Mouse (Mus musculus): ENCODE data around the gene Hoxb6. TPM values are rescaled to one million over a fixed set of nuclear protein-coding genes. Genes with fewer than 3 reads are reported as not detected.

The Hoxb6 gene
- total RNA-seq, 2 experiments from 2014 or later: not detected

DNA sequence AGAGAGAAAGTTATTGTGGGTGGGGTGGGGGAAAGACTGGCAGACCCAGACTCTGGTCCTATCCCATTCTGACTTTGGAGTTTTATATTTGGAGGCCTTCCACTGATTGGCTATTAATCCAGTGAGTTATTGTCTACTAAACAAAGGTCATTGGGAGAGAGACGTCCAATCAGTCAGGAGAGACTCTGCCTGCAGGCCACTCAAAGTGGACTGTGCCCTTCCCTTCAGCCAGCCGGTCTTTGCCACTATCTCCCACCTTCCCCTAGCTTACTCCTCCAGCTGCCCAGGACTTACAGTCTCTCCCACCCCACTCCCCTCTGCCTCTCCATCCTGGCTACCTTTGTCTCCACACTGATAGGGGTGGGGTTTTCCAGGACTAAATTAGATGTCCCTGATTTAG lies 44.3 kb downstream of the Hoxb6 start:
- DNase-seq: no peak

DNA sequence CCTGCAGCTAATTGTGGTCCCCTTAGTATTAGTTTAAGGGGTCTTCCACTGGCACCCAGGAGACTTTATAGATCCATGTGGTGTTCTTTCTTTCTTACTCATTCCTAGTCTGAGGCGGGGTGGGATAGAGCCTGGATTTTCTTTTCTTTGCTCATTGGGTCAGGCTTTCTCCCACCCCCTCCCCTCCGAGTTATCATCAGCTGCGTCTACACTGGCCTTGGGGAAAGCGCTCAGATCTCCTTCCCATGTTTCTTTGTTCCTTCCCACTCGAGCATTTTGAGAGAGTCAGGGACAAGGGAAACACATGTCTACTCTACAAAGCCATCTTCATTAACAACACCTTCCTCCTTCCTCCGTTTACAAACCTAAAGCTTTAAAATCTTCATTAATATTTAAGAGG lies 44.8 kb downstream of the Hoxb6 start:
- DNase-seq: no peak

DNA sequence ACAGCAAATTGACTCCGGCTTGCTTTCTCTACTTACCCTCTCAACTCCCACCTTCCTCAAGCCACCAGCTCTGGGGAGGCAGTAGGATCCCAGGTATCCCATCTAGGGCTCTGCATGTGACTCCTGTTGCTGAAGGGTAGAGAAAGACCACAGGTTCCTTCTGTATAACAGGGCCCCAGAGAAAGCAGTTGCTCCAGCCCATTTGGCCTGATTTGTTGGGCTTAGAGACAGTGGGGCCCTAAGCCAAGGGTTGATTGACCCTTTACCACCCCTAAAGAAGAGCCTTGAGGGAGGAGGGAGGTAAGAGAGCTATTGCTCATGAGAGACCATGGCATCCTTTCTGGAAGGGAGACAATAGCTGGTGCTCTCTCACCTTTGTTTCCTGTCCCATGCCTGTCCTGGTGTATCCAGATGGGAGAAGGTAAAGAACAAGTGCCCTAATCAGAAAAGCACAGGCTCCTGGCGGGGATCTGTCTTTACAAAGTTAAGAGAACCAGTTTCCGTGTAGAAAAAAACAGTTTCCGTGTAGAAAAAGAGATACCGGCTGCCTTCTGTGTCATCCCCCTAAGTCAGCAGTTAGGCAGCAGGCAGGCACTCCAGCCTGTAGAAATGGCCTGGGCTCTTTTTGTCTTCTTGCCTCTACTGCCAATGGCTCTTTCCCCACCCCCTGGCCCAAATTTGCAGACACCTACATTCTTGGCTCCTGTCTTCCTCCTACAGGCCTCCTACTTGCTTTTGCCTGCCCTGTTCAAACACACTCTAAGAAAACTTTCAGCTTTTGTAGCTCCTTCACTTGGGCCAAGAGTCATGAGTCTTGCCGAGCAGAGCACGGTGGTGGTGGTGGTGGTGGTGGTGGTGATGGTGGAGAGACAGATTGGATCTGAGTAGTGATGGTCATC lies 46.9 kb downstream of the Hoxb6 start:
- DNase-seq: no peak

DNA sequence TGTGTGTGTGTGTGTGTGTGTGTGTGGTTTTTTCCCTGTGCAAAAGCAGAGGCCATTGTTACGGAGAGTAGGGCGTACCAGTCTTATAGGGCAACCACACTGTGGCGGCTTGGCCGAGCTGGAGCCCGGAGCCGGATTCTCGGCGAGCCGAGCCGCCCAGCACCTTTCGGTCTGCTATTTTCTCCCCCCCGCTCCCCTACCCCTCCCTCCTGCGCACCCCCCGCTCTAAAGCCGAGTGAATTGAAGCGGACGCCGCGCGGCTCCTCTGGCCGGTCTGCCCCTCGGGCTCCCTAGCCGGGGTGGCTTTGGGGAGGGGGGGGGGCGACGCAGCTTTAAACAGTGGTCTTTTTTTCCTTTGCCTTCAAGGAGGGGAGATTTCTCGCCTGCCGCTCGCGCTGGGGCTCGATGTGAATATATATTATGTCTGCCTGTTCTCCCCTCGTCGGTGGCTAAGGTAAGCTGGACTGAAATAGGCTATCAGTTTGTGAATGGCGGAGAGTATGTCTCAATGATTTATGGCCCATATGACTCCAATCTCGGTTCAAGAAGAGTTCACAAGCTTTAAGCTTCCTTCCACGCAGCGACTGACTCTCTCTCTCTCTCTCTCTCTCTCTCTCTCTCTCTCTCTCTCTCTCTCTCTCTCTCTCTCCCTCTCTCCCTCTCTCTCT lies 48.6 kb downstream of the Hoxb6 start:
- no peak for DNase-seq

DNA sequence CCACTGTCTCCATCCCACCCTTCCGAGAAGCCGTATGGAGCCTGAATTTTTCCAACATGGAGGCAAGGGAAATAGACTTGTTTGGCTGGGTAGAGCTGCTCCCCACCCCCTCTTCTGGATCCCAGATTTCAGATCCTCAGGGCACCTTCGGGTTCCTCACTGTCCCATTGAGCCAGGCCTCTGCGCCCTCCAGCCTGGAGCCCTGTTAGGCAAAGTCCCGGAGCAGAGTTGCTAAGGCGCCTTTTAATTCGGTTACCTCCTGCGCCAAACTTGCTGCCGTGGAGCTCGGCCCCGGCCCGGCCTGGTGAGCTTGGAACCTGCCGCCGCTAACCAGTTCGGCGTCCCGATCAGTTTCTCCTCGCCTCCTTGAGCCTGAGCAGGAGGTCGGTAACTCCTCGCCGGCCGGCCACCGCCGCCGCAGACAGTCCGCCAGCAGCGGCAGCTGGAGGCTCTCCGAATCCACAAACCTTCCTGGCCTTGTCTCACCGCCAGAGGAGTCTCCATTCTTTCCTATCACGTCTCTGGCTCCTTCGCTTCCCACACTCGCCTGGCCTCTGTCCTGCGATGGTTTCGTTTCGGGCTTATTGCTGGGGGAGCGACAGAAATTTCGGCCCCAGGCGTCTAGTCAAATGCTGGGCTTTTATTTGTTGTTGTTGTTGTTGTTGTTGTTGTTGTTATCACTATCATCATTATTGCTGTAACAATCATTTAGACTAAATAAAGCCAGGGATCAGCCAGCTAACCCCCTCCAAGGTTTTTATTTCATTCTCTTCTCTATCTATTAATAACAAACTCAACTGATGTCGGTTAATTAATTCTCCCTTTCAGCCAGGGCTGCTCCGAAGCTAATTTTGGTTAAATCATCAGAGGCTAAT lies 49.7 kb downstream of the Hoxb6 start:
- DNase-seq: no peak

DNA sequence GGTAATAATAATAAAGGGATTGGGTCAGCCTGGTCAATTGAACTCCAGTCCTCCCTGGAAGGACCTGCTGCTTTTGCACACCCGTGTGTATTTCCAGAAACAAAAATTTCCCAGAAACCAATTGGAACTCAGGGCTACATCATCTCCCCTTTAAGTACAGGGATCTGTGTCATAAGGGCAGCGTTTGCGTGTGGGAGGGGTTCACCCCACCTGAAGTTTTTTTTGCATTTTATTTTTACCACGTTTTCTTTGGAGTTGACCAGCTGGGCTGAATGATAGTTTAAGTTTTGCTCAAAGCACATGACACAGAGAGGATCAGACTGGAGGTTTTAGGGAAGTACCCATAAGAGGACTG lies 50.3 kb downstream of the Hoxb6 start:
- no peak for DNase-seq

DNA sequence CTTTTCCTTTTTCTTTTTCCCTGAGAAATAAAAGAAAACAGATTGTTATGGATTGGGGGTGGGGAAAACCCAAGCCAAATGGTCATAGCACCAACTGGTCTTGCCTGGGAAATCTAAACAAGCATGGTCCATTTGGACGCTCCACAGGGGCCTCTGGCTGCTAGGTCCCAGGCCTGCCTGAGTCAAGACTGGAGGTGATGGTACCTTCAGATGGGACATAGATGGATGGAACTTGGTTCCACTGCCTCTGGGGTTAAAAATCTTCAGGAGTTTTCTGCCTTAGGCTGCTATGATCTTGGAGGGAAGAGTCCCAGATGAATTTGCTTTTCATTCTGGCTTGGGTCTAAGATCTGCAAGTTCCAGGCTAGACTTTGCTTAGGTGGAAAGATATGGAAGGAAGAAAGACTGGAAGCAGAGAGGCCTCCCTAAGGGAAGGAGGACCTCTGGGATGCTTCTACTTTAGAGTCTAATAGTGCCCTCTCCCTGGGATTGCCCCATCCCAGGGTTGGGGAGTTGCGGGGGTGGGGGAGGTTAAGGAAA lies 51.0 kb downstream of the Hoxb6 start:
- DNase-seq: no peak

DNA sequence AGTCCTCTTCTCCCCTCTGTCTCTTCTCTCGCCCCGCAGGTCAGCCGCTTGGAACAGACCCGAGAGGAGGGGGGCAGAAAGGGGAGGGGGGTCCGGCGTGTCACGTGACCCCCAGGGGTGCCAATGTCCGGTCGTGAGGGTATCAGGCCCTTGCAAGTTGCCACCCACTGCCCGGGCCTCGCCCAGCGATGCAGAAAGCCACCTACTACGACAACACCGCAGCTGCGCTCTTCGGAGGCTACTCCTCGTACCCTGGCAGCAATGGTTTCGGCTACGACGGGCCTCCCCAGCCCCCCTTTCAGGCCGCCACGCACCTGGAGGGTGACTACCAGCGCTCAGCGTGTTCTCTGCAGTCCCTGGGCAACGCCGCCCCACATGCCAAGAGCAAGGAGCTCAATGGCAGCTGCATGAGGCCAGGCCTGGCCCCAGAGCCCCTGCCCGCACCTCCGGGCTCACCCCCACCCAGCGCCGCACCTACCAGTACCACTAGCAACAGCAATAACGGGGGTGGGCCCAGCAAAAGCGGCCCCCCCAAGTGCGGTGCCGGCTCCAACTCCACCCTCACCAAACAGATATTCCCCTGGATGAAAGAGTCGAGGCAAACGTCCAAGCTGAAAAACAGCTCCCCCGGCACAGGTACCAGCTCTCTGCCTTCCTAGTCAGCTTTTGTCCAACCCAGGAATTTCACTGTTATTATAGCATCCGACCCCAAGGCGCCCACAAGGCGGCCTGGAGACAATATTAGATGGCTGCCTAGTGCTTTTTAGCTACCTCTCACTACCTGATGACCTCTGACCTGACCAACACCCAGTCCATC lies 52.0 kb downstream of the Hoxb6 start:
- DNase-seq: no peak

DNA sequence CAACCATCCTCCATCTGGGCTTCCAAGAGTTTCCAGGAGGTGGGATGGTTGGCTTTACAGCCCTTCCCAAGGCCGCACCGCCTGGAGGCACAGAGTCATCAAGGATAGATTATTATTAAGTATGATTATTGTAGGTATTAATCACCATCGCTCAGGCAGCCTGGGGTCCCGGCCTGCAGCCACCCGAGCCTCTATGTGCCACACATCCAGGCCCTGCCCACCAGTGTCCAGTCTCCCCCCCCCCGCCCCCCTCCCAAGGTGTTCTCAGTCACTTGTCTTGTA lies 52.5 kb downstream of the Hoxb6 start:
- DNase-seq: no peak

DNA sequence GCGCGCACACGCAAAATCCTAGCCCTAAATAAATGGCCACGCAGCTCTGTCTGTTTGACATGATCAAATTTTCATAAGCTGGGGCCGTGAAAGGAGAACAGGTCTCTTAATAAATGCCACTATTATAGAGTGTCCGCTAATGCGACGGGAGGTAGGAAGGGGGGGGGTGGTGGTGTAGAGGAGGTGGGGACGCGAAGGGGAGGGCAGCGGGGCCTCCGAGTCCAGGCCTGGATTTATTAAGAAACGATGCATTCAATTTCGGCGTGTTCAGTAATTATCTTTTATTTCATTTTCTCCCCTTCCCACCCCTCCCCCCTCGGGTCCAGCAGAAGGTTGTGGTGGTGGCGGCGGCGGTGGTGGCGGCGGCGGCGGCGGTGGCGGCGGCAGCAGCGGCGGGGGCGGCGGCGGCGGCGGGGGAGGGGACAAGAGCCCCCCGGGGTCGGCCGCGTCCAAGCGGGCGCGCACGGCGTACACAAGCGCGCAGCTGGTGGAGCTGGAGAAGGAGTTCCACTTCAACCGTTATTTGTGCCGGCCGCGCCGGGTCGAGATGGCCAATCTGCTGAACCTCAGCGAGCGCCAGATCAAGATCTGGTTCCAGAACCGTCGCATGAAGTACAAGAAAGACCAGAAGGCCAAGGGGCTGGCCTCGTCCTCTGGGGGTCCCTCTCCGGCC lies 53.1 kb downstream of the Hoxb6 start:
- no peak for DNase-seq

DNA sequence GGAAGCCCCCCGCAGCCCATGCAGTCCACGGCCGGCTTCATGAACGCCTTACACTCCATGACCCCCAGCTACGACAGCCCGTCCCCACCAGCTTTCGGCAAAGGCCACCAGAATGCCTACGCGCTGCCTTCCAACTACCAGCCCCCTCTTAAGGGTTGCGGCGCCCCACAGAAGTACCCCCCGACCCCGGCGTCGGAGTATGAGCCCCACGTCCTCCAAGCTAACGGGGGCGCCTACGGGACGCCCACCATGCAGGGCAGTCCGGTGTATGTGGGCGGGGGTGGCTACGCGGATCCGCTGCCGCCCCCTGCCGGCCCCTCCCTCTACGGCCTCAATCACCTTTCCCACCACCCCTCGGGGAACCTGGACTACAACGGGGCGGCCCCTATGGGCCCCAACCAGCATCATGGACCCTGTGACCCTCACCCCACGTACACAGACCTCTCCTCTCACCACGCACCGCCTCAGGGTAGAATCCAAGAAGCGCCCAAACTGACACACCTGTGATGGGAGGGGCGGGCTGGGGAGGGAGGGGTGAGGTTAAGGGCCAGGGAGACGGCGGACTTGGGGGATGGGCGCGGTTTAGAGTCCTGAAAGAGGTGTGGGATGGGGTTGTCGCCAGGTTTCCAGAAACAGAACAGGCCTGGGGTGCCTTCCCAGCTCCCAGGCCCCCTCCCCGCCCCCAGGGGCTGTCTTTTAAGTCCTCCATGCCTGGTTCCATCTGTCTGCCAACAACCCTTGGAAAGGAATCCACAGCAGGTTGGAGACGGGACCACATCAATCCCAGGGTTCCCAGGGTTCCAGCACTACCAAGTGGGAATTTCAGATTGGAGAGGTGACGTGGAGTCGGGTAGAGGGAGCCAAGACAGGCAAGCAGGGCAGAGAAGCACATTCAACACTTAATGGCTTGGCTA lies 53.9 kb downstream of the Hoxb6 start:
- DNase-seq: no peak

DNA sequence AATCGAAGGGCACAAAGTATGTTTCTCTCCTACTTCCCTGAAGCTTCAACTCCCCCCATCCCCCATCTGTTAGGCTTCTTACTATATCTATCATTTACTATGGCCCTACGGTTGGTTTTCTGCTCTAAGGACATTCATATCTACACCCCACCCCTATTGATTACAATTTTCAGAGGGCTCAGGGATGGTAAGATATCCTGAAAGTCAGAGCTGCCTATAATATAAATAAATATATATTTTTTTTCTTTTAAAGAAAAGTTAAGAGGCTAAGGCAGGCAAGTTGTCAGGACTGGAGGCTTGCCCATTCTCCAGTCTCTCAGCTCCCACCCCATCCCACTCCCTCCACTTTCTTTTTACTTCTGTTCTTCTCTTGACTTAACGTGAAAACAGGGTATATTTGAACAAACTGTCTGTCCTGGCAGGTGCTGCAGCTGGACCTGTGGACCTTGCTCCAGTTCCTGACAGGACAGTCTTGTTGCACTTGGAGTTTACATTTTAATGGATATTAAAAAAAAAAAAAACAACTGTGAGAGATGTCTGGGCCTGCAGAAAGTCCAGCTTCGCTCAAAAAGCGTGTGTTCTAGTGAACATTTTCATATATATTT lies 54.7 kb downstream of the Hoxb6 start:
- no peak for DNase-seq

DNA sequence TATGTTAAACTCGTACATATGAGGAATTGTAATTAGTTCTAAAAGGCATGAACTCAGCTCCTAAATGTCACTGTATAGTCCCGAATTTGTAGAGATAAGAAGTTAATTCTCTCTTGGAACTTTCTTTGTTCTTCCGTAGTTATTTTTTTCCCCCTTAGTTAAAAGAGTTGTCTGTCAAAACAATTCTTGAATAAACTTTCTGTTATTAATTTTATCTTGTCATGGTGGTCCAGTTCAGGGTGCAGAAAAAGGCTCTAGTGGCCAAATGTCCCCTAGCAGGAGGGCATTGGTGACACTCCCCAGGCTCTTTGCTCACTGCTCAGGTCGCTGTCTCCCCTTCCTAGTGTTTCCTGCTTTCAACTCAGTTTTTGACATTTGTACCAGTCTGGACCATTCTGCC lies 55.4 kb downstream of the Hoxb6 start:
- no peak for DNase-seq

DNA sequence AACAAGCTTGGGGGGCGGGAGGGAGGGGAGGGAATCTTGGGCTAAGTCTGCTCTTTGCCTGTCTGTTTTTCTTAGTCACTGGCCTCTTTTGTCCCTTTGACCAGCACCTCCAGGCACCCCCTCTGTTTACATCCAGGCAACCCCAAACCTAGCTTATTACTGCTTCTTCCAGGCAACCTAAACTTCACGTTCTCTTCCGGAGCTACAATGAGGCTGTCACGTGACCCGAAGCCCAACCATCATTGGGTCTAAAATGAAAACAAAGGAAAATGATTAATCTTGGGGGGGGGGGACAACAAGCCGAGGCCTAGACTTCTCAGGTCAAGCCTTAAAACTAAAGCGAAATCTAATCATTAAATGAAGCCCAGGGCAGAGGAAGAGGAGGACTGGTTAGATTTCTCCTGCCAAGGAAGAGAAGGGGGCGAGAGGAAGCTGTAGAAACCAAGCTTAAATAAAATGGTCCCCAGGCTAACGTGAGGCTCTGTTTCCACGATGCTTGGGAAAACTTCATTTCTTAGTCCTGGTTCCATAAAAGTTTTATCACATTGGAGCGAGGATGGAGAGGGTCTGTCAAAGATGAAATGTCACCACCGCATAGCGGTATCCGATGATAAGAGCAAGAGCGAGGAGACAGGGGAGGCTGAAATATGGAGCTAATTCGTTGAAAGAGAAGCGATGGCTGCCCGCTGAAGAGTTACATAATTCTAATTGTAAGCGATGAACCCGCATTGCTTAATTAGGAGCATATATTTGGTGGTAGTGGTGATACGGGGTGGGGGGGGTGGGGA lies 56.1 kb downstream of the Hoxb6 start:
- DNase-seq: no peak

DNA sequence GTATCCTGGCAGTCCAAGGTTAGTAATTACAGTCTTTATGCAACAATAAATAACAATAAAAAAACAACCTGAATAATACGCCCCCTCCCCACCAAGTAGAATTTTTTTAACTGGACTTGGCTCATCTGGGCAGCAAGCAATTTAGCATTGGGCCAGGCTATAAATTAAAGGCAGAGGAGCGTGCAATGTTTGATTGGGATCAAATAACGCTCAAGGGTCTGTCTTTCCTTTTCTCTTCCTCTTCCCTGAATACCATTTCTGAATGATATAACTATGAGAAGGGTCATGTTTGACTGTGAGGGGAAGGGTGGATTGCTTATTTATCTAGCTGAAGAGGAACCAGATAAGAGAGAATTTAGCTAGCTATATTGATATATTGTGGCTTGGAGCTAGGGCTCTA lies 56.7 kb downstream of the Hoxb6 start:
- DNase-seq: no peak

DNA sequence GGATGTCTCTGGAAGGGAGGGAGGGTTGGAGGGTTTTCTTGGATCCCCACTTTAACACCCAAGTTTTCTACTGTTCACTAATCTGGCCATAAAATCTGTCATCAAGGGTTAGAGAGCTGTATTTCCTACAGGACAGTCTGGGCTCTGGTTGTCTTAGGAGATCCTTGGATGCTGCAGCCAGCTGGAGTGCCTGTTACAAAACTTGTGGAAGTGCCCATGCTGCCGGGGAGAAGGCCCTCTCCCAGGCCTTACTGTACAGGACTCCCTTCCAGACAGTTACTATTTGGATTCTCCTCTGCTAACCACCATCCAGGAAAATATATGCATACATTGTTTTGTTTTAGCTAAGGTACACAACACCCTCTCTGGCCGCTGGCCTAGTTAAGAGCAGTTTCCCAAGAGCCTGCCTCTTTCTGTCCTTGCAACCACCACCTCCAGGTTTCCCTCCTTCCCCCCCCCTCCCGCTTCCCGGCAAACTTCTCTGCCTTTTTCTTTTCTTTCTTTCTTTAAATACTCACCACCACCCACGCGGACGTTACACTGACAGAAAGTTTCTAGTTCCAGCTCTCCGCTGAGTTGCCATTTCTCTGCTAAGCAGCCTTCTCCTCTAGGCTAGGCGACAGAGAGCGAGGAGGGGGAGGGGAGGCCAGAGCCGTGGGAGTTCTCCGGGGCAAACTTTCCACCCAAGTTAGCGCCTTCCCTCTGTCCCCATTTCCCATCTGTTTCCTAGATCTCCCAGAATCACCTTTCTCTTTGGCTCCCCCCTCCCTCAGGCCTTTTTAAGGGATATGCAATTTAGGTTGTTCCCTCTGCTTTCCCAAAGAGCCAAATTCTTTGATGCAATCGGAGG lies 57.4 kb downstream of the Hoxb6 start:
- no peak for DNase-seq

DNA sequence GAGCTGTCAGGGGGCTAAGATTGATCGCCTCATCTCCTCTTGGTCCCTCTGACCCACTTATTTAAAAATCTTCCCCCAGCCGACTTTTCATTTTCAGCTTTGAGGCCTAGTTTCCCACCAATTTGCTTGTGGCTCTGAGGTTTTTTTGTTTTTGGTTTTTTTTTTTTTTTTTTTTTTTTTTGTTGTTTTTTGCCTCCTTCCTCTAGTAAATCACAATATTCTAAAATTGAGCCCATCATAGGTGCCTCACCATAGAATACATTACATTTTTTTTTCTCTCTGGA lies 58.0 kb downstream of the Hoxb6 start, which contains the start of gene Hoxb2:
TSS of gene Hoxb2 (plus strand) at position 185 of the 284 bp plus-strand sequence.
- DNase-seq: no peak

DNA sequence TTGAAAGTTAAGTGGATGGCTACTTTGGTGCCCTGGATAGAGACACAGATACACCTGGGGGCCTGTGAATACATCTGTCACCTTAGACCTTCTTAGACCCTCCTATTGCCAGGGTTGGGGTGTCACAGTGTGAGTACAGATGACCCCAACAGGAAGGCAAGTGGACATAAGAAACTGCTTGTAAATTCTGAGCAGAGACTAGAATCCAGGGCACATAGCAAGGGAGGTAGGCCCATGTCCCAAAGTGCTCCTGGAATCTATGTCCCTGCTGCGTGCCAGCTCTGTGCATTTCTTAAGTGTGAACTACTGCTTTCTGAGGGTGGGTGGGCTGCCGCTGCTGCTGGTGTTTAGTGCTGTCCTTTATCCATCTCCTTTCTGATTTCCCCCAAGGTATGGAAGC lies 58.5 kb downstream of the Hoxb6 start:
- DNase-seq: no peak

All from layer of hippocampus, postnatal 36 days (tissue).